Mouse (Mus musculus): ENCODE measurements around the gene Ulk4.
"Not testable (repeated sequence)": the region's sequence is repeated elsewhere in the genome, so short reads cannot be mapped to it uniquely, and the experiment has no call there.

Gene Ulk4

DNA sequence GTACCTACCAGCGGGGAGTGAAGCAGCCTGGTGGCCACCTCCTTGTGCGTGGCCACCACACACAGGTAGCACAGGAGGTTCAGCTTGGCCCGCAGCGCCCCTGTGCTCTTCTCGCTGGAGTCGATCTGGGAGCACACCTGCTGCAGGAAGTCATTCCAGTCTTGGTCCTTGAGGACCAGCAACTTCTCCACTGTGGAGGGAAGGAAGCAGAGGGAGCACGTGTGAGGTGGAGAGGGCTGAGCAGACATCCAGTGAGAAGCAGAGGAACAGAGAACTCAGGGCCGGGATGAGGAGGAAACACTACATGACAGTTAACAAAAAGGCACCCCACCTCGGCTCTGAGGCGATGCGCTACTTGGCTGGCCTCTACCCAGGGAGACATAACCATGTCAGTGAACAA is 26.1 kb downstream of the Ulk4 start:
- peak; percentile 5 for DNase-seq (ENCODE audit: low spot score)

DNA sequence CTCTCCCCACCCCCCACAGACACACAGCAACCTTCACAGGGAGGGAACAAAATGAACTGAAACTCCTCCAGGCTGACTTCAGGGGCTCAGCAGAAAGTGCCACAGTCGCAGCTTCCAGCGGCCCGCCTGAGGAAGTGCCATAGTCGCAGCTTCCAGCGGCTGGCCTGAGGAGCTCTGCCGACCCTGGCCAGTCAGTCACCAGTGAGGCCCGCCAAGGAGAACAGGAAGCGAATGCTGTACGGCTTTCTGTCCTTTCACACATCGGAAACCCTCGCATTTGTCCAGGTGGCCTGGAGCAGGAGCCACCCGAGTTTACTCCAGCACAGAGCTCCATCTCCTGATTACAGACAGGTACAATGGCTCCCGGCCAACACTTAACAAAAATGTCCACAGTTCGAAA is 27.2 kb downstream of the Ulk4 start:
- DNase-seq (ENCODE audit: low spot score), result peak; percentile 8

DNA sequence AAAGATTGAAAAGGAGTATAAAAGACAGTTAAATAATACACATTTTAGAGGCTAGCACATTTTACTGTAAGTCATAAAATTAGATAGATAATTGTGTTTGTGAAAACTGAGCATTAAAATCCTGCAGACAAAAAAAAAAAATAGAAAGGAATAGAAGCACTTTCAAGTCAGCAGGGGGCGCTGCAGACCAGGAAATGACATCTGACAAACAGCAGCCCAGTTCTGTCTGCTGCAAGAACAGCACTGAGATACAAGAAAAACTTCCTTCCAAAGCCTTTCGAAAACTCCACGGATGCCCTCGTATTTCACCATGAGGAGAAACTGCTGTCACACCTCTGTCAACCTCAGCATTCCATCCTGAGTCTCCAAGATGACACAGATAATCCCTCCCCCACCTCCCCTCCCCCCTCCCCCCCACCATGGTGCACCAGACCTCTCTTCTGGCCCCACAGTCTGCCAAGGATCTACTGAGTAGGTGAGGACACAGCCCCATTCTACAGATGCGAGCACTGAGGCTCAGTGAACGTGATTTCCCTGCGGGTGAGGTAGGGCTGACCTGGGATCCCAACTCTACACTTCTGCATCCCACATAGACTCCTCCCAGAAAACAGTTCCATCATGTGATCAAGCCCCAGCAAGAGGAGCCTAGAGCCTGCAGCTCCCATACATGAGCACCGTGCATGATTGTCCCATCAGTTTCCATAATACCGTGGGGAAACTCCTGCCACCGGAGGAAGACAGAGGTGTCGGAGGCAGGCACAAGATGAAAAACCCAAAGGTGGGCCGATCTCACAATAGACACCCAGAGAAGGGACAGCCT is 28.8 kb downstream of the Ulk4 start:
- peak; percentile 63 for DNase-seq (ENCODE audit: low spot score)

DNA sequence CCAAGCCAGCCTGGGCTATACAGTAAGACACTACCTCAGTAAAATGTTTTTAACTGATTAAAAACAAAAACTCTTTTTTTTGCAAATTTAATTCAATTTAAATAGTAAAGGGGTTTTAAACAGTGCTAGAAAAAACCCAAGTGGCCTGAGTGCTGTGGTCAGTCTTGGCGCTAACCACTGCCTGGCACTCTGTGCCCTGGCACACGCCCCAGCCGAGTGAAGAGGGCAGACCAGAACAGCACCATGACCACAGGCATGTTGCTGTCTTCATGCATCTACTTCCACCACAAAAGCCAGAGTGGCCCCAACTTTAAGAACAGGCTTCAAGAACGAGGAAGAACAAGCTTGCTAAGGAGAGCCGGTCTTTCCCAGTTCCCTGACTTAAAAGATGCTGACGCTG is 29.9 kb downstream of the Ulk4 start:
- no peak for DNase-seq (ENCODE audit: low spot score)

DNA sequence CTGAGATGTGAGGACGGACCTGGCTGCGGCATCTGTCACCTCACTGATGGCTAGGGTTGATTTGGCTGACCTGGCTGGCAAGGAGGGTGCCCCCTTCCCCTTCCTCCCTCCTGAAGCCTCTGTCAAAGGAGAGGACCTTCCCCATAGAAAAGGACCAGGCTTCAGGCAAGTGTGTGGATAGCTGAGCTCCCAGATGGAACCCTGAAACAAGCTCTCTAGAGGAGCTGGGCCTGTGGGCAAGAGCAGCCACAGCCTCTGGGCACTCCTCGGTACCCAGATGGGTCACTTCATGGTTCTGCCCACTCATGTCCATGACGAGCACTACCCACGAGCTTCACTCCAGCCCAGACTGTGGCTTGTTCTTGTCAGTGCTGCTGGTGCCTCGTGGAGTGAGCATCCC is 34.7 kb downstream of the Ulk4 start:
- DNase-seq (ENCODE audit: low spot score), result no peak

DNA sequence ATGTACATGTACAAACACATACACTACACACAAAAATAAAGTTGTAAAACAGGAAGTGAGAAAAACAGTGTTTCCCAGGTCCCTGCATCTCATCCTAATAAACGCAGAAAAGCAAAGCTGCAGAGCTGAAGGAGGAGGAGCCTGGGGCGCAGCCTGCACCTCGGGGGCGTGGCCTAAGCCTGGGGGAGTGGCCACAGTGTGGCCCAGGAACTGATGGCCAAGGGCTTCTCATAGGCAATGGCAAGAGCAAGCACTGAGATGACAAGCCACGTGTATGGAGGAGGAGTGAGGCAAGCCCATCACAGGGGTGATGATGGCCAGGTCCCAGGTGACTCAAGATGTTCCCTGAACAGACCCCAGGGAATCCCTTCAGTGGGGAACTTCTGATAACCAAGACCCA is 35.2 kb downstream of the Ulk4 start:
- no peak for DNase-seq (ENCODE audit: low spot score)

DNA sequence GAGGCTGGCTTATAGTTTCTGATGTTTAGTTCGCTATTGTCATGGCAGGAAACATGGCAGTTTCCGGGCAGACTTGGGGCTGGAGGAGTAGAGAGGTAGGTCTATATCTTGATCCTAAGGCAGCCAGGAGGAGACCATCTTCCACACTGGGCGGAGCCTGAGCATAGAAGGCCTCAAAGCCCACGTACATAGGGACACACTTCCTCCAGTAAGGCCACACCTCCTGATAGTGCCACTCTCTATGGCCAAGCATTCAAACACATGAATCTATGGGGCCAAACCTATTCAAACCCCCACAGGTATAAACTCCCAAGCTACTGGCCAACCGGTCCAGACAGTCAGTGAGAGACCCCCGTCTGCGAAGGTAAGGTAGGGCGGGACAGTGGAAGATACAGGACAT is 35.6 kb downstream of the Ulk4 start:
- no peak for DNase-seq (ENCODE audit: low spot score)

DNA sequence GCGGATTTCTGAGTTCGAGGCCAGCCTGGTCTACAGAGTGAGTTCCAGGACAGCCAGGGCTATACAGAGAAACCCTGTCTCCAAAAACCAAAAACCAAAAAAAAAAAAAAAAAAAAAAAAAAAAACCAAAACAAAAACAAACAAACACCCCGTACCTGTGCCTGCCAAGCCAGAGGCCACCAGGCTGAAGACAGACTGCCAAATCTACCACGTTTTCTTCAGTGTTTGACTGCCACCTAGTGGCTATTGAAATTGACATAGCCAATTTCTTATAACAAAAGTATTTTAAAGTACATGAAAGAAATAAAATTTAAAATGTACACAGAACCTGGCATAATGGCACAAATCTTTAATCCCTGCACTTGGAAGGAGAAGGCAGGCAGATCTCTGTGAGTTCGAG is 36.8 kb downstream of the Ulk4 start:
- DNase-seq (ENCODE audit: low spot score), result not testable (repeated sequence)

DNA sequence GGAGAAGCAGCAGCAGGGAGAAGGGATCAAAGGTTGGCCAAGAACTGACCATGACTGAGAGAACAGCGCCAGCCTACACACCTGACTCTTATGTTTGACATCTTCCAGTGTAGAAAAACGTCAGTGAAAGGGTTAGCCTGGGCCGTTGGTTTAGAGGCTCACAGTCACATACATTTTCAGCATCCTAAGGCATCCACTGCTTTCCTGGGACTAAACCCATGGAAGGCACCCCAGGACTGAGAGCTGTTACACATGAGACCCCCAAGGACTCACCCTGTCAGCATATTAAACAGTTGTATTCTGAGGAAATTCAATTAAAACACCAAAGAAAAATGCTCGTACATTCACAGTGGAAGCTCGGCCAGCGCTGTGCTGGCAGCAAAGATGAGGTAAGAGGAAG is 37.4 kb downstream of the Ulk4 start:
- DNase-seq (ENCODE audit: low spot score), result peak; percentile 5

DNA sequence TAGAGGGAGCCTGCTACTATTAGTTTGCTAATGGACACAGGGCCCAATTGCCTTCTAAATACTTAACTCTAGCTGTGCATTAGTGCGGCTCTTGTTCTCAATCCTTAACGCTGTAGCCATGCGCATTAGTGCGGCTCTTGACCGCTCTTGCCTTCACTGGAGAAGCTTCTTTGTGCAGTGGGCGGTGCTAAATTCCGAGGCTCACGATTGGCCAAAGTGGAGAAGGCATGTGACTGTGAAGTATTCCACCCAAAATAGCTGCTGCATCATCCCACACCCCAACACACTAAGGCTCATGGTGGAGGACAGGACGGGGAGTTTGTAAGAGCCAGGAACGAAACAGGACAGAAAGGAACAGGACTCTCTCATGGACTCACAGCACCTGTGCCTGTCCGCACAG is 58.4 kb downstream of the Ulk4 start:
- no peak for DNase-seq (ENCODE audit: low spot score)

DNA sequence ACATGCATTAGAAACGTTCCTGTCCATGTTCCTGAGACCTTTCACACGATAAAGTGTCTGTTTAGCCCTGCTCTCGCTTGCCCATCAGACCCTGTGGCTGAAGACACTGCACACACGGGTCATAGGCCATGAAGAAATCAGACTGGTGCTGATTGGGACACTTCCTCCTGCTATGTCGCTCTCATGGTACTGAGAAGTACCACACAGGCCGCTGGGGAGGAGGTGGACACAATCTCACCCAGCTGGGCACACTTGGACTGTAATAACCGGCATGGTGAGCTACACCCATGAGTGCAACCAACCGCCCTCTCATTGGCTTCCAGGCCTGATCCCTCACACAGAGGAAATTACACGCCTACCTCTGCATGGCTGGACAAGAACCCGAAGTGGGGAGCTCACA is 58.8 kb downstream of the Ulk4 start:
- DNase-seq (ENCODE audit: low spot score), result no peak

DNA sequence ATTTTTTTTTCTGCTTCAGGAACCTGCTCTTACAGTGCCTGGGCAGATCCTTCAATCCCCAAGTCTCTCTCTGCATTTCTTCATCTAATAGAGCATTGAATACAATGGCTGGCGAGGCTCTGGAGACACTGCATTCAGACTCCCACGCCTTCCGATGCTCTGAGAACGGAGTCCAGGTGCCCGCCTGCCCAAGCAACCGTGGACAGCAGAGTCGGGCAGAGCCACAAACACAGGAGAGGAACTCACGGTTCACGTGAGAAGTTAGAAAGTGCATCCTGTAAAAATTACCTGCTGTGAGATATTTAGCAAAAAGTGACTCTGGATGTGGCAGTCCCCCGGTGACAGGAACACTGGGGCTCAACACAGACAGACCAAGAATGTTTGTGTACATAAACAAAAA is 59.3 kb downstream of the Ulk4 start:
- no peak for DNase-seq (ENCODE audit: low spot score)

DNA sequence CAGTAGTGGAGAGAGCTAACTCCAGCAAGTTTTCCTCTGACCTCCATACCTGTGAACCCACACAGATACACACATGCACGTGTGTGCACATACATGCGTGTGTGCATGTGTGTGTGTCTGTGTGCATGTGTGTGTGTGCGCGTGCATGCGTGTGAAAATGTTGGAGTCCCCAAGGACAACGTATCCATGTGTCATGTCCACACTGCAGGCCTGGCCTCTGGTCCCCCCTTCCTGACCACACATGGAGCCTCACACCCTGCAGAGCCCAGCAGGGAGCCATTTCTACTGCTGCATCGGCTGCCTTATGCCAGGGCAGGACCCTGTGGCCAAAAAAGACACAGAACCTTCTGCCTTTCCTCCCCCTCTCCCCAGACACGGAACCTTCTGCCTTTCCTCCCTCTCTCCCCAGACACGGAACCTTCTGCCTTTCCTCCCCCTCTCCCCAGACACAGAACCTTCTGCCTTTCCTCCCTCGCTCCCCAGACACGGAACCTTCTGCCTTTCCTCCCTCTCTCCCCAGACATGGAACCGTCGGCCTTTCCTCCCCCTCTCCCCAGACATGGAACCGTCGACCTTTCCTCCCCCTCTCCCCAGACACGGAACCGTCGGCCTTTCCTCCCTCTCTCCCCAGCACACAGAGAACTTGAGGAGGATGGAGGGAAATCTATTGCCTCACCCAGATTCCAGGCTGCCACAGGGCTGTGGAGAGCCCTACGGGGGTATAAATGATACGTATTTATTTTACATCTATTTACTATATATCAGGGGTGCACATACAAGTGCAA is 60.3 kb downstream of the Ulk4 start:
- no peak for DNase-seq (ENCODE audit: low spot score)

DNA sequence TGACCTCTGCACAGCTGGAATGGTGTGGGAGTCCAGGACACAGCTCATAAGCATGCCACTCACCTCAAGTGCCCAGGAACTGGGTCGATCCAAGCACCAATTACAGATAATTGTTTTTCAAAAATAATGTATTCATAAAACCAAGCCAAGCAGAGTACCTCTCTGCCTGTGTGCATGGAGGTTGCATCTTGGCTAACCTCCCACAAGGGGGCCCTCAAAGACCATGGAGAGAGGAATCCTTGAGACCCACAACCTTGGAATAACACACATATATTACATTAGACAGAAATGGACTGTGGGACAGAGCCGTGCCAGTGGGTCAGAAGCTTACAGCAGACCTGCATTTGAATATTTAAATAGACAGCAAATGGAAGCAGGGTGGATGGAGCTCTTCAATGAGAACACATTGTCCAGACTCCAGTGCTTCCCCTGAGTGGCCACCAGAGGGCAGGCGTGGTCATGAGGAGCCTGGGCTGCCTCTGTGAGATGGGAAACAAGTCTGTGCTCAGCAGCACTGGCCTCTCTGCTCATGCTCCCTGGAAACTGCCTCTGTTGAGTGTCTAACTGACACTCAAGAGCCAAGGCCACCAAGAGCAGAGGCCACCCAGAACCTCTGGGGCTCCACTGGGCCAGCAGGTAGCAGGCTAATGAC is 61.5 kb downstream of the Ulk4 start:
- DNase-seq (ENCODE audit: low spot score), result no peak

DNA sequence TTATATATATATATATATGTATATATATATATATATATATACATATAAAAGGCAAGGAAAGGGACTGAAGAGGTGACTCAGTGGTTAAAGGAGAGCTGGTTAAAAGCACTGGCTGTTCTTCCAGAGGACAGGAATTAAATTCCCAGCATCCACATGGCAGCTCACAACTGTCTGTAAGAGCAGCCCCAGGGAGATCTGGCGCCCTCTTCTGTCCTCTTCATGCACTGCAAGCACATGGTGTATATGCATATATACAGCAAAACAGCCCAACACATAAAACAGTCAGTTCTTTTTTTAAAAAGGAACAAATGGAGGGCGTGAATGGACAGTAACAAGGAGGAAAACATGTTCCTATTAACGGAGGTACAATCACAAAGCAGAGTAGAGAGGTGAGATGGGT is 64.7 kb downstream of the Ulk4 start:
- no peak for DNase-seq (ENCODE audit: low spot score)

DNA sequence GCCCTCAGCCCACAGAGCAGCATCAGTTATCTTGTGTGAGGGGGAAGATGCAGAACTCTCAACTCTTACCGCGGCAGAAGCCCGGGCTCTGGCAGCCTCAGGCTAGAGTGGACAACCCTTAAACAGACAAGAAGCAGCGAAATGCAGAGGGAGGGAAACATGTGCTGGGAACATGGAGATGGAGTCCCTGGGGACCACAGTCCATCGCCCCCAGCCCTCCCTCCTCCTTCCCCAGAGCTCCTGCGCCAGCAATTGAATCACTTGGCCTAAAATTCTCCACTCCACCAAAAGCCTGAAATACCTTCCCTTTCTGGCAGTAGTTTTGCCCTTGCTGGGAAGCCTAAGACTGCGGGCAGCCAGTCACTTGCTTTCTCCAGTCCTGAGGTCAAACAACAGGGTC is 72.0 kb downstream of the Ulk4 start:
- DNase-seq (ENCODE audit: low spot score), result no peak

DNA sequence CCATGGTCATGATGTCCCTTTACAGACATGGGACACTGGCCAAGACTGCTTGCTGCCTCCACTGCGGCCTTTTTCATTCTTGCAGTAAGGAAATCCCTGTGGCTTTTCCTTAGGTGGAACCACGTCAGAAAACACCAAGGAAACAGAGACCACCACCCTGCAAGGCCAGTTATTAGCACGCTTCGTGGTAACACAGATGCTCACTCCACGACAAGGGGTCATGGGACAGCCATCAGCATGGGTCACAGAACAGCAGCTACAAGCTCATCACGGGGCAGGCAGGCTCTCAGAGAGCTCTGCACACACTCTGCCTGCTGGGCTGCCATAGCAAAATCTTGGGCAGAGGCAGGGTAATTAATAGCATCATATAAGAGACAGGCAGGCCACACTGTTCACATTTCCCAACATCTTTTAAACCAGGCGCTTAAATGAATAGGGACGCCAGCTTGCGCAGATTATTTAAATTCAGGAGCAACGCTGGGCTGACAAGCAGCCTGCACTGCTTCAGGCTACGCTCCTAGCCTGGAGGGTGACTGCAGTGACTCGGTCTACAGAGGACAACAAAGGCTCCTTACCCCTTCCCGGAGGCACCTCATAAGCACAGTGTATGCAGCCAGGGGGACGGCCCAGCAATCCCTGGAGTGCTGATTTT is 72.7 kb downstream of the Ulk4 start:
- DNase-seq (ENCODE audit: low spot score), result no peak

DNA sequence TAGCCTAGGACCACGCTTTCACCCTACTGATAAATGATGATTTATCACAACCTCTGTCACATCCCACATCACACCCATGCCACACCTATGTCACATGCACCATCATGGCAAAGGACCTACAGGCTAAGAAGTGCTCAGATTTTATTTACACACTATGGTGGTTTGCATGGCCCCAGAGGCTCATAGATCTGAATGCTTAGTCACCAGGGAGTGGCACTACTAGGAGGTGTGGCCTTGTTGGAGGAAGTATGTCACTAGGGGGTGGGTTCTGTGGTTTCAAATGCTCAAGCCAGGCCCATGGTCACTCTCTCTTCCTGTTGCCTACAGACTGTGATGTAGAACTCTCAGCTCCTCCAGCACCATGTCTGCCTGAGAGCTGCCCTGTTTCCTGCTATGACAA is 73.3 kb downstream of the Ulk4 start:
- no peak for DNase-seq (ENCODE audit: low spot score)

DNA sequence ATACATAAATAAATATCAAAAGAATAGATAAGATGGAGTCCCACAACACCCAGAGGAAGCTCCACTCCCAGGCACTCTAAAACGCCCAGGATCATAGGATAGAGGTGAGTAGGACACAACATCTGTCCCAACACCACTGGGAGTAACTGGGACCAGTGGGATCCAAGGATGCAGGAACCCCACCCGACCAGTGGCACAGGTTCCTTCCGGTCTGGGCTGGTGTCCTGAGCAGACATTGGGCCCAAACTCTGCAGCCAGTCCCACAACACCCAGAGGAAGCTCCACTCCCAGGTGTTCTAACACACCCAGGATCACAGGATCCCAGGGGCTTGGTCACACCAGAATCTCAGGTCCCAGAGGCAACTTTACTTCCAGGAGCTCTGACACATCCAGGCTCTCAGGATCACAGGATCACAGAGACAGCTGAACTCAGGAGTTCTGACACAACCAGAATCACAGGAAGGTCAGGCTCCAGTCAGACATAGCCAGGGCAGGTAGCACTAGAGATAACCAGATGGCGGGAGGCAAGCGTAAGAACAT is 77.8 kb downstream of the Ulk4 start:
- not testable (repeated sequence) for DNase-seq (ENCODE audit: low spot score)

DNA sequence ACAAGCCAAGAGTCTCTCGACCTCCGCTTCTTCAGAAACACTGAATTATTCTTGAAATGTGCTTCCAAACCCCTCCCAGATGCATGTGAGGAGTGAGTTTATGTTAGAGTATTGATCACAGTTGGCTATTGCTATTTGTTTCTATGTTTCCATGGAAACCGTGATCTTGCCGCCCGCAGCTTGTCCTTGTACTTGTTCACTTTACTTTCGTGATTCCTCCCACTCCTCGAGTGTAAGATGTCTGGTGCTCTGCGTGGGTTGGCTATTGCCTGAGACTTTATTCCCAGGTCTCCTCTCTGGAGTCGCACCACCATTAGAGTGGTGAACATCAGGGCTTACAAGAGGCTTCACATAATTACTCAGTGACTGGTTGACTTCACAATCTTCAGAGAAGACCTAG is 80.5 kb downstream of the Ulk4 start:
- no peak for DNase-seq (ENCODE audit: low spot score)

DNA sequence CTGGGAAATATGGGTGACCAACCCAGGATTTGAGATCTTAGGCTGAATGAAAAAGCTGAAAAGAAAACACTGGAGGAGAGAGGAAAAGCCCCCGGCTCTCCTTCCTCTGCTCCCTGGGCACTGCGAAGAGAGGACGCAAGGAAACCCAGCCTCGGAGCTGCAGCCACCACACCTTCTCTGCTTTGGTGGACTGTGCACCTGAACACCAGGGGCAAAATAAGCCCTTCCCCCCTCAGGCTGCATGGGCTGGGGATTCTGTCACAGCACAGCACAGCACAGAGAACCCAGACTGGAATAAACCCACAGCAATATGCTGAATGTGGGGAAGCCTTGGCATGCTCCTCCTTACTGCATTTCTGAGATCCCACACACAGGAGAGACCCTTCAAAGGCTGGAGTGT is 81.9 kb downstream of the Ulk4 start:
- DNase-seq (ENCODE audit: low spot score), result no peak

Data from urinary bladder, postnatal 10 days (tissue).